Mouse (Mus musculus) kidney, postnatal 0 days (tissue): ENCODE measurements around the gene Mturn. TPM values are rescaled to one million over a fixed set of nuclear protein-coding genes. Genes with fewer than 3 reads are reported as not detected.

Experiments used
- ATAC-seq: fragments of 200-750 bp; cut with Nextera tagmentation; replicated peaks from 2 replicates; pipeline ENCODE4 v1.8.0; 2017; ENCODE audit warnings: low read depth, moderate number of reproducible peaks, moderate TSS enrichment, moderate library complexity; ENCODE audit not compliant: low FRiP score
- DNase-seq: peaks from one replicate; pipeline ENCODE4 v3.0.0-alpha.2; 2016; ENCODE audit warnings: low spot score
- H3K27ac ChIP-seq: fragments of 300-500 bp; sonication (generic); 2 replicates; pipeline ENCODE4 v1.5.1; 2014; ENCODE audit warnings: mild to moderate bottlenecking
- H3K27me3 ChIP-seq: fragments of 300-500 bp; sonication (generic); 2 replicates; pipeline ENCODE4 v1.6.1; 2014; ENCODE audit warnings: low read length, mixed read lengths; ENCODE audit not compliant: insufficient read depth
- H3K36me3 ChIP-seq: fragments of 300-500 bp; sonication (generic); 2 replicates; pipeline ENCODE4 v1.6.1; 2014; ENCODE audit warnings: low read length, mixed read lengths; ENCODE audit not compliant: insufficient read depth
- H3K4me1 ChIP-seq: fragments of 300-500 bp; sonication (generic); replicated peaks from 2 replicates; pipeline ENCODE4 v1.6.1; 2014; ENCODE audit warnings: antibody characterized with exemption, low read length, mixed read lengths; ENCODE audit not compliant: insufficient read depth
- H3K4me2 ChIP-seq: fragments of 300-500 bp; sonication (generic); 2 replicates; pipeline ENCODE4 v1.6.1; 2014; ENCODE audit warnings: mild to moderate bottlenecking, low read length, moderate library complexity, mixed read lengths
- H3K4me3 ChIP-seq: fragments of 300-500 bp; sonication (generic); replicated peaks from 2 replicates; pipeline ENCODE4 v1.5.1; 2014; ENCODE audit warnings: low read depth, low read length
- H3K9ac ChIP-seq: fragments of 300-500 bp; sonication (generic); 2 replicates; pipeline ENCODE4 v1.6.1; 2014; ENCODE audit warnings: low read depth, low read length
- H3K9me3 ChIP-seq: fragments of 300-500 bp; sonication (generic); replicated peaks from 2 replicates; pipeline ENCODE4 v1.6.1; 2016; ENCODE audit warnings: low read length, inconsistent platforms, mixed read lengths
- CTCF ChIP-seq: IDR thresholded peaks from 2 replicates; pipeline ENCODE4 v1.5.1; 2016; ENCODE audit warnings: antibody characterized with exemption, low read depth, mild to moderate bottlenecking, moderate library complexity
- WGBS: fragments of 180-500 bp; shearing (Covaris S2); extraction: QIAGEN DNeasy Blood & Tissue Kit; methylation state at CpG from one replicate; pipeline ENCODE4 v1.1.7; 2014; 5-methylcytosine and 5-hydroxymethylcytosine counted together
- polyA plus RNA-seq: library from polyadenylated mRNA; unstranded; fragments of >200 nt; fragmentation: Nextera tagmentation; extraction: Ambion mirVana; gene quantifications from 2 replicates; pipeline ENCODE4 v1.2.1, GENCODE M21; 2015

Gene Mturn
- 8.2 and 8.5 TPM in 2 replicates for polyA plus RNA-seq

- WGBS = 4% methylated on average over 46 of the region's 48 CpGs
- H3K27ac ChIP-seq = peak within 1 kb of the TSS; percentile 65
- no peak for TF ChIP-seq CTCF
Observed at GRCm38 (mm10) chr6:54680891-54681745, at the start of gene Mturn. Gene Mturn (plus strand): TSS chr6:54681624.

GRCm38 (mm10) chr6:54639877-54640276 is 41.5 kb upstream of the Mturn start:
- Histone ChIP-seq H3K27ac (no peak overlapping the region), H3K4me1 (no peaks in the 10 kb centered on the region), H3K9me3 (no peaks in the 10 kb centered on the region), H3K9ac (no peak overlapping the region), H3K27me3 (no peaks in the 10 kb centered on the region), H3K4me3 (no peak overlapping the region), H3K36me3 (peaks cover 12% of the 10 kb centered on the region), H3K4me2 (no peak overlapping the region)
- DNase-seq (no peak), ATAC-seq (no peak)
- TF ChIP-seq CTCF = no peak
- 87% methylated on average over 3 of the region's 3 CpGs for WGBS

More at GRCm38 (mm10) chr6:54680891-54681745, at the start of gene Mturn:
- Histone ChIP-seq H3K9ac (peak within 1 kb of the TSS; percentile 67), H3K4me1 (peaks cover 4% of the 10 kb centered on the region; the same call in 1 of the 2 replicates), H3K4me3 (peak within 1 kb of the TSS; percentile 80), H3K27me3 (no peaks in the 10 kb centered on the region), H3K9me3 (no peaks in the 10 kb centered on the region), H3K36me3 (no peaks in the 10 kb centered on the region), H3K4me2 (peak within 1 kb of the TSS; percentile 98)
- ATAC-seq (peak; percentile 98), DNase-seq (peak; percentile 95)

DNA sequence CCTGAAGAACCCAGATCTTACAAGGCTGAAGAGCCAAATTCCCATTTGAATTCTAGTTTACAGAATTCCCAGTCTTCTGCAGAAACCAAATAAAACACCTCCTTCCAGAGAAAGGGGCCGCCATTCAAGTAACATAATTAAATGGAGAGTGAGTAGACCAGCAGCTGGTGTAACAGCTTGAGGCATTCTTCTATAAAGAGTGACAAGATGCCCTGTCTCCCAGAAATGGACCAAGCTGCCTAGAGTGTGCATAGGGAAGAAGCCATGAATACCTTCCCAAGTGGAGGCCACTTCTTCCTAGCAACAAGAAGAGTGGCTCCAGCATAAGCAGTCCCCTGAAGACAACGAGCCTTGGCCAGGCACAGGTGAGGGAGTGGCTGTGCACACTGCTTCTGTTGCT is 39.5 kb upstream of the Mturn start:
- H3K4me2 ChIP-seq = no peak overlapping the region
- no peak overlapping the region for H3K9ac ChIP-seq
- TF ChIP-seq CTCF = no peak
- no peaks in the 10 kb centered on the region for H3K9me3 ChIP-seq
- no peaks in the 10 kb centered on the region for H3K4me1 ChIP-seq
- no peak for ATAC-seq
- H3K36me3 ChIP-seq = peaks cover 8% of the 10 kb centered on the region
- 89% methylated on average over 2 of the region's 2 CpGs for WGBS
- no peak for DNase-seq
- no peak overlapping the region for H3K27ac ChIP-seq
- H3K4me3 ChIP-seq = no peak overlapping the region
- H3K27me3 ChIP-seq = no peaks in the 10 kb centered on the region

DNA sequence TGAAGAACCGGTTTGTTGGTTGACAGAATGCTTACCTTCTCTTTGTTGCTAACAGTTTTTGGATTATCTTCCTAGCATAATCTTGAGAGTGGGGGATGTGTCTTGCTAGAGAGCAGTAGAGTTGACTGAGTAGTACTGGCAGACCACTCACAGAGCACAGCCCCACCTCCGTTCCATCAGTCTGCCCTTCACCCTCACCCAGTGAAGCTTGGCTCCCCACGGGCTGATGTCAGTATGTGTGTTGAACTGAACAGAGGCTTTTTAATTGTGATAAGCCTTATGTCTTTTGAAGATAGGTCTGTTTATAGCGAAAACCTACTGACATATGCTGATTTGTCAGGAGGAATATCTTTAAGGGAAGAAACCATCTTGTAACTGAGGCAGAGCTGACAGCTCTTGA is 38.2 kb upstream of the Mturn start:
- Histone ChIP-seq H3K4me3 (no peak overlapping the region), H3K9me3 (no peaks in the 10 kb centered on the region), H3K4me2 (no peak overlapping the region), H3K27me3 (no peaks in the 10 kb centered on the region), H3K27ac (no peak overlapping the region), H3K4me1 (no peaks in the 10 kb centered on the region), H3K36me3 (peaks cover 4% of the 10 kb centered on the region), H3K9ac (no peak overlapping the region)
- whole genome bisulfite sequencing = 89% methylated on average over 4 of the region's 4 CpGs
- DNase-seq = no peak
- ATAC-seq = no peak
- TF ChIP-seq CTCF = no peak

- WGBS = 72% methylated on average over 11 of the region's 11 CpGs
- no peaks in the 10 kb centered on the region for H3K9me3 ChIP-seq
- H3K4me1 ChIP-seq = no peaks in the 10 kb centered on the region
- no peak overlapping the region for H3K4me3 ChIP-seq
- H3K9ac ChIP-seq = no peak overlapping the region
- no peak for TF ChIP-seq CTCF
- no peak overlapping the region for H3K4me2 ChIP-seq
- ATAC-seq (no peak), DNase-seq (no peak)
- no peaks in the 10 kb centered on the region for H3K36me3 ChIP-seq
- no peak overlapping the region for H3K27ac ChIP-seq
- no peaks in the 10 kb centered on the region for H3K27me3 ChIP-seq
Observed at GRCm38 (mm10) chr6:54655471-54656095, 25.8 kb upstream of the Mturn start.

- no peaks in the 10 kb centered on the region for H3K27me3 ChIP-seq
- H3K4me1 ChIP-seq = no peaks in the 10 kb centered on the region
- H3K36me3 ChIP-seq = no peaks in the 10 kb centered on the region
- no peak for DNase-seq
- no peak for TF ChIP-seq CTCF
- 77% methylated on average over 6 of the region's 6 CpGs for WGBS
- no peak for ATAC-seq
- H3K9me3 ChIP-seq = no peaks in the 10 kb centered on the region
- H3K4me2 ChIP-seq = no peak overlapping the region
- no peak overlapping the region for H3K27ac ChIP-seq
- no peak overlapping the region for H3K4me3 ChIP-seq
- no peak overlapping the region for H3K9ac ChIP-seq
Observed at GRCm38 (mm10) chr6:54657861-54658260, 23.6 kb upstream of the Mturn start.
